Mouse (Mus musculus) intestine, postnatal 0 days (tissue): ENCODE results near the gene Il12b. TPM values are rescaled to one million over a fixed set of nuclear protein-coding genes. Genes with fewer than 3 reads are reported as not detected.

Experiments used
- ATAC-seq: fragments of 200-750 bp; cut with Nextera tagmentation; 2 replicates; pipeline ENCODE4 v1.8.0; 2017; ENCODE audit warnings: mild to moderate bottlenecking, moderate TSS enrichment, moderate library complexity
- H3K27ac ChIP-seq: fragments of 300-500 bp; sonication (generic); 2 replicates; pipeline ENCODE4 v1.5.1; 2014; ENCODE audit warnings: mild to moderate bottlenecking, low read depth, low read length, moderate library complexity
- H3K27me3 ChIP-seq: fragments of 300-500 bp; sonication (generic); replicated peaks from 2 replicates; pipeline ENCODE4 v1.6.1; 2014; ENCODE audit warnings: low read length, mixed read lengths; ENCODE audit not compliant: control insufficient read depth, insufficient read depth
- H3K36me3 ChIP-seq: fragments of 300-500 bp; sonication (generic); 2 replicates; pipeline ENCODE4 v1.6.1; 2014; ENCODE audit warnings: mild to moderate bottlenecking, moderate library complexity; ENCODE audit not compliant: control insufficient read depth, insufficient read depth
- H3K4me1 ChIP-seq: fragments of 300-500 bp; sonication (generic); replicated peaks from 2 replicates; pipeline ENCODE4 v1.6.1; 2014; ENCODE audit warnings: antibody characterized with exemption, low read length, mixed read lengths; ENCODE audit not compliant: control insufficient read depth, insufficient read depth
- H3K4me2 ChIP-seq: fragments of 300-500 bp; sonication (generic); replicated peaks from 2 replicates; pipeline ENCODE4 v1.6.1; 2014; ENCODE audit warnings: low read depth, mild to moderate bottlenecking, moderate library complexity
- H3K4me3 ChIP-seq: fragments of 300-500 bp; sonication (generic); 2 replicates; pipeline ENCODE4 v1.5.1; 2014; ENCODE audit warnings: low read depth, low read length
- H3K9ac ChIP-seq: fragments of 300-500 bp; sonication (generic); 2 replicates; pipeline ENCODE4 v1.6.1; 2014; ENCODE audit warnings: mild to moderate bottlenecking, low read depth, low read length
- H3K9me3 ChIP-seq: fragments of 300-500 bp; sonication (generic); 2 replicates; pipeline ENCODE4 v1.6.1; 2016; ENCODE audit warnings: mixed run types; ENCODE audit not compliant: control insufficient read depth
- CTCF ChIP-seq: sonication (generic); IDR thresholded peaks from 2 replicates; pipeline ENCODE4 v1.5.1; 2016; ENCODE audit warnings: low read depth, mild to moderate bottlenecking, control low read depth, antibody characterized with exemption, moderate library complexity
- WGBS: fragments of 180-500 bp; shearing (Covaris S2); extraction: QIAGEN DNeasy Blood & Tissue Kit; methylation state at CpG from one replicate; pipeline ENCODE4 v1.1.7; 2014; 5-methylcytosine and 5-hydroxymethylcytosine counted together
- polyA plus RNA-seq: library from polyadenylated mRNA; unstranded; fragments of >200 nt; fragmentation: Nextera tagmentation; extraction: Ambion mirVana; gene quantifications from 2 replicates; pipeline ENCODE4 v1.2.1, GENCODE M21; 2015

Il12b gene
- polyA plus RNA-seq, 1 experiment from 2014 or later = not detected

DNA sequence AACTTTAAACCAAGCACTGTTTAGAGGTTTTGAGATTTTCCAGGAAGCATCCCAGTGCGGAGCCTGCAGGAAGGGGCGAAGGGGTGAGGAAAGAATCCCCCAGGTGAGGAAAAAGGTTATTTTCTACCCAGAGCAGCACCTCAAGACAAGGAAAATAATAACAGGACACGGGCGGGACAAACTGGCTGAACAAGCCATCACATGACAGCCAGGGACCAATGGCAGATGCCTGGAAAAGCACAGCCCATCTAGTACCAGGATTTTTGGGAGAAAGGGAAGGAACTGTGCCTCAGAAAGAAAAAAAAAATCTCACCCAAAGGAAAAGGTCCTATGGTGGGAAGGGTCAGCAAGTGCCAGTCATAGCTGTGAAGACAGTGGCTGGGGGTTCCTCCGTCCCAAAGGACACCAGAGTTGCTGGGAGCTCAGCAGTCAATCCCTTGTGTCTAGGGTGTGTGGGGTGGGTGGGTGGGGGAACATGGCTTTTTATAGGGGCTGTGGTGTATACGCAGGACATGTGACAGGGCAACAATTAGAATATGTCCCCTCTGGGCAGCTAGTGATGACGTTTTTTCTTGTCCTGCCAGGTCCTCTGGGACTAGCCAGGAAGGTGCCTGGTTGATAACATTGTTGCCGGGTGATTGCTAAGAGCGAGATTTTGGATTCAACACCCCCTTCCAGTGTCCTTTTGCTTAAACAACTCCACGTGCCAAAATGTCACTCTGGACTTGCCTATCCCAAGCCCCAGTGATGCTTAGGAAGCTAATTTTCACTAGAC is 22.7 kb downstream of the Il12b start:
- no peaks in the 10 kb centered on the region for H3K9me3 ChIP-seq
- WGBS = 62% methylated on average over 10 of the region's 10 CpGs
- TF ChIP-seq CTCF = no peak

DNA sequence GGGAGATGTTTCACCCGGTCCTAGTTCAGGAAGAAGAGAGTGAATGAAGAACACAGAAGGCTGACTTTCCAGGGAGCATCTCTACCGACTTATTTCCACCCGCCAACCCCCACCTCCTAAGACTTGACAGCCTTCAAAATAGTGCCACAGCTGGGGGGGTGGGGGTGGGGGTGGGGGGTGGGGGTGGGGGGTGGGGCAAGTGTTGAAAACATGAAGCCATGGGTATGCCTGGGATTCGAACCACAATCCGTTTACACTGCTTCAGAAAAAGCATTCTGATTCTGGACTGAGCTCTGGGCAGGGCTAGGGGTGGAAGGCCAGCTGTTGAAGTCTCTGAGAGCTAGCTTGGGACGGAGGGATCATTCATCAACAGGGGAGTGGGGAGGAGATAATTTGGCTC is 23.4 kb downstream of the Il12b start:
- Histone ChIP-seq H3K4me1 (no peaks in the 10 kb centered on the region), H3K27ac (no peak overlapping the region), H3K36me3 (no peaks in the 10 kb centered on the region), H3K9me3 (no peaks in the 10 kb centered on the region), H3K4me2 (no peak overlapping the region), H3K4me3 (no peak overlapping the region), H3K9ac (no peak overlapping the region), H3K27me3 (no peaks in the 10 kb centered on the region)
- no peak for TF ChIP-seq CTCF
- 38% methylated on average over 6 of the region's 6 CpGs for WGBS
- no peak for ATAC-seq

More for the DNA sequence above, 22.7 kb downstream of the Il12b start:
- Histone ChIP-seq H3K4me2 (no peak overlapping the region), H3K27me3 (no peaks in the 10 kb centered on the region), H3K4me3 (no peak overlapping the region), H3K4me1 (no peaks in the 10 kb centered on the region), H3K36me3 (no peaks in the 10 kb centered on the region), H3K9ac (no peak overlapping the region), H3K27ac (no peak overlapping the region)
- ATAC-seq = no peak

GRCm38 (mm10) chr11:44423955-44424354 is 24.1 kb downstream of the Il12b start:
- Histone ChIP-seq H3K4me1 (no peaks in the 10 kb centered on the region), H3K27ac (no peak overlapping the region), H3K27me3 (no peaks in the 10 kb centered on the region), H3K9ac (no peak overlapping the region), H3K9me3 (no peaks in the 10 kb centered on the region), H3K4me2 (no peak overlapping the region), H3K4me3 (no peak overlapping the region), H3K36me3 (no peaks in the 10 kb centered on the region)
- 68% methylated on average over 5 of the region's 5 CpGs for WGBS
- ATAC-seq = no peak
- no peak for TF ChIP-seq CTCF

GRCm38 (mm10) chr11:44425006-44425405 is 25.1 kb downstream of the Il12b start:
- no peaks in the 10 kb centered on the region for H3K9me3 ChIP-seq
- no peak for ATAC-seq
- WGBS = 53% methylated on average over 8 of the region's 8 CpGs
- no peak overlapping the region for H3K27ac ChIP-seq
- no peaks in the 10 kb centered on the region for H3K36me3 ChIP-seq
- no peak for TF ChIP-seq CTCF
- no peak overlapping the region for H3K9ac ChIP-seq
- no peaks in the 10 kb centered on the region for H3K27me3 ChIP-seq
- no peaks in the 10 kb centered on the region for H3K4me1 ChIP-seq
- H3K4me3 ChIP-seq = no peak overlapping the region
- no peak overlapping the region for H3K4me2 ChIP-seq

- WGBS = 64% methylated on average over 6 of the region's 6 CpGs
- H3K27ac ChIP-seq = no peak overlapping the region
- H3K4me1 ChIP-seq = no peaks in the 10 kb centered on the region
- no peak for TF ChIP-seq CTCF
- no peaks in the 10 kb centered on the region for H3K36me3 ChIP-seq
- ATAC-seq = no peak
- no peak overlapping the region for H3K4me2 ChIP-seq
- H3K27me3 ChIP-seq = no peaks in the 10 kb centered on the region
- H3K9ac ChIP-seq = no peak overlapping the region
- no peak overlapping the region for H3K4me3 ChIP-seq
- no peaks in the 10 kb centered on the region for H3K9me3 ChIP-seq
Measured at GRCm38 (mm10) chr11:44425626-44426025, 25.8 kb downstream of the Il12b start.

DNA sequence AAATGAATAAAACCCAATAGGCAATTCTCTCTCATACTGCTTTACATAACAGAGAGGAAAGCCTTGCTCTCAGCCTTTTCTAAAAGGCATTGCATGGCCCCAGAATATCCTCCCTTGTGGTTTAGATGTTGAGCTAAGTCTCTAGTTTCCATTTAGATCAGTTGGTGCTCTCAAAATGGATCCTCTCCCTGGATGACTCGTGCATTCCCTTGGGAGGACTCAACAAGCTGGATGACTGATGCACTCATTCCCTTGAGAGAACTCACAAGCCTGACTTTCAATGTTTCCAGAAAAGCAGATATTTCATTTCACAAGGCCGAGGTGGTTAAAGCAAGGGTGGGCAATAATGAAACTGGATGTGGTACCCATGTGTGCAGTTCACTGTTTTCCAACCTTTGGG is 28.1 kb downstream of the Il12b start:
- Histone ChIP-seq H3K4me1 (no peaks in the 10 kb centered on the region), H3K27ac (no peak overlapping the region), H3K4me2 (no peak overlapping the region), H3K4me3 (no peak overlapping the region), H3K9me3 (no peaks in the 10 kb centered on the region), H3K27me3 (no peaks in the 10 kb centered on the region), H3K9ac (no peak overlapping the region), H3K36me3 (no peaks in the 10 kb centered on the region)
- 81% methylated on average over 2 of the region's 2 CpGs for WGBS
- no peak for TF ChIP-seq CTCF
- ATAC-seq = no peak
